Mouse (Mus musculus) midbrain, embryonic 16.5 days (tissue): ENCODE data around the gene Camta2. TPM values are rescaled to one million over a fixed set of nuclear protein-coding genes. Genes with fewer than 3 reads are reported as not detected.

Experiments used
- ATAC-seq: fragments of 200-750 bp; cut with Nextera tagmentation; 2 replicates; pipeline ENCODE4 v1.8.0; 2017; ENCODE audit warnings: moderate TSS enrichment
- H3K27ac ChIP-seq: fragments of 300-500 bp; sonication (generic); 2 replicates; pipeline ENCODE4 v1.5.1; 2014; ENCODE audit warnings: mild to moderate bottlenecking, low read length, mixed read lengths
- H3K27me3 ChIP-seq: fragments of 300-500 bp; sonication (generic); 2 replicates; pipeline ENCODE4 v1.6.1; 2014; ENCODE audit warnings: low read depth, low read length, mixed read lengths; ENCODE audit not compliant: control insufficient read depth, insufficient read depth
- H3K36me3 ChIP-seq: fragments of 300-500 bp; sonication (generic); 2 replicates; pipeline ENCODE4 v1.6.1; 2014; ENCODE audit warnings: mild to moderate bottlenecking, low read length, moderate library complexity, mixed read lengths; ENCODE audit not compliant: control insufficient read depth, insufficient read depth
- H3K4me1 ChIP-seq: fragments of 300-500 bp; sonication (generic); 2 replicates; pipeline ENCODE4 v1.6.1; 2014; ENCODE audit warnings: mild to moderate bottlenecking, low read length, mixed read lengths; ENCODE audit not compliant: control insufficient read depth, insufficient read depth
- H3K4me2 ChIP-seq: fragments of 300-500 bp; sonication (generic); 2 replicates; pipeline ENCODE4 v1.6.1; 2014; ENCODE audit warnings: mild to moderate bottlenecking, low read length, mixed read lengths
- H3K4me3 ChIP-seq: fragments of 300-500 bp; sonication (generic); 2 replicates; pipeline ENCODE4 v1.5.1; 2014; ENCODE audit warnings: low read depth, mild to moderate bottlenecking, low read length, moderate library complexity, mixed read lengths
- H3K9ac ChIP-seq: fragments of 300-500 bp; sonication (generic); 2 replicates; pipeline ENCODE4 v1.6.1; 2014; ENCODE audit warnings: low read depth, low read length, mixed read lengths
- H3K9me3 ChIP-seq: fragments of 300-500 bp; sonication (generic); replicated peaks from 2 replicates; pipeline ENCODE4 v1.6.1; 2014; ENCODE audit warnings: mild to moderate bottlenecking, low read length, mixed read lengths; ENCODE audit not compliant: control insufficient read depth, poor library complexity, severe bottlenecking
- WGBS: fragments of 180-500 bp; shearing (Covaris S2); extraction: QIAGEN DNeasy Blood & Tissue Kit; methylation state at CpG from one replicate; pipeline ENCODE4 v1.1.7; 2014; 5-methylcytosine and 5-hydroxymethylcytosine counted together
- polyA plus RNA-seq: library from polyadenylated mRNA; unstranded; fragments of >200 nt; fragmentation: Nextera tagmentation; extraction: Ambion mirVana; gene quantifications from 2 replicates; pipeline ENCODE4 v1.2.1, GENCODE M21; 2015

Gene Camta2
- polyA plus RNA-seq, 1 experiment from 2014 or later: 22.4 TPM

DNA sequence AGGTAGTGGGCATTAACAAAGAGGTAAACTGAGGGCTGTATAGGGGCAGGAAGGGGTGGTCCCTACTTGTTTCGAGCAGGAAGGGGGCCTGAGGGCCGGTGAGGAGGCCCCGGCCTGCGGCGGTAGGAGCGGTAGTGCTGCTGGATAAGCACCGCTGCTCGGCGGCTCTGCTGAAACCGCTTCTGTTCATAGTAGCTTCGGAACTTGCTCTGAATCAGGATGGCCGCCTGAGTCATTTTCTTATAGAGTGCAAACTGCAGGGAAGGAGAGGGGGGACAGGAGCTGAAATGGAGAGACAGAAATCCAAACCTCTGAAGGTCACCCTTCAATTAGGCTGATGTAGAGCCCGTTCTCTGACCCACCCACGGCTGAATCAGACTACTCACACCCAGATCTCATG, 17.4 kb downstream of the Camta2 start:
- no peak for ATAC-seq
- Histone ChIP-seq H3K9ac (peak overlapping the region; percentile 62), H3K4me2 (peak overlapping the region; percentile 79), H3K4me1 (peaks cover 22% of the 10 kb centered on the region), H3K27me3 (no peaks in the 10 kb centered on the region), H3K9me3 (no peaks in the 10 kb centered on the region), H3K4me3 (peak overlapping the region; percentile 57), H3K27ac (peak overlapping the region; percentile 97), H3K36me3 (peaks cover 6% of the 10 kb centered on the region)
- WGBS: 30% methylated on average over 14 of the region's 14 CpGs

- H3K4me3 ChIP-seq: peak overlapping the region; percentile 57
- H3K9me3 ChIP-seq: no peaks in the 10 kb centered on the region
- H3K4me2 ChIP-seq: peak overlapping the region; percentile 79
- H3K4me1 ChIP-seq: peaks cover 22% of the 10 kb centered on the region
- ATAC-seq: peak; percentile 43
- H3K27me3 ChIP-seq: no peaks in the 10 kb centered on the region
- peaks cover 2% of the 10 kb centered on the region; the same call in 1 of the 2 replicates for H3K36me3 ChIP-seq
- WGBS: under 1% methylated on average over 31 of the region's 31 CpGs
- peak overlapping the region; percentile 97 for H3K27ac ChIP-seq
- H3K9ac ChIP-seq: peak overlapping the region; percentile 62
Observed at GRCm38 (mm10) chr11:70669582-70670345, 18.1 kb downstream of the Camta2 start.

- peaks cover 8% of the 10 kb centered on the region for H3K36me3 ChIP-seq
- ATAC-seq: peak; percentile 96
- under 1% methylated on average over 44 of the region's 44 CpGs for WGBS
Observed at GRCm38 (mm10) chr11:70668771-70669505, 19.0 kb downstream of the Camta2 start, which contains the start of gene Spag7. Gene Spag7 (minus strand): TSS chr11:70669416.

GRCm38 (mm10) chr11:70668335-70668770, 19.6 kb downstream of the Camta2 start:
- Histone ChIP-seq H3K36me3 (peaks cover 9% of the 10 kb centered on the region), H3K4me3 (peak overlapping the region; percentile 57), H3K9me3 (no peaks in the 10 kb centered on the region), H3K9ac (peak overlapping the region; percentile 58), H3K4me1 (peaks cover 22% of the 10 kb centered on the region), H3K4me2 (peak overlapping the region; percentile 69), H3K27ac (peak overlapping the region; percentile 97), H3K27me3 (no peaks in the 10 kb centered on the region)
- ATAC-seq: no peak
- 1% methylated on average over 15 of the region's 15 CpGs for WGBS

More at GRCm38 (mm10) chr11:70668771-70669505, 19.0 kb downstream of the Camta2 start, which contains the start of gene Spag7:
- Histone ChIP-seq H3K9me3 (no peaks in the 10 kb centered on the region), H3K4me3 (peak within 1 kb of the TSS; percentile 57), H3K27ac (peak within 1 kb of the TSS; percentile 97), H3K9ac (peak within 1 kb of the TSS; percentile 62), H3K4me2 (peak within 1 kb of the TSS; percentile 79), H3K27me3 (no peaks in the 10 kb centered on the region), H3K4me1 (peaks cover 22% of the 10 kb centered on the region)

- no peaks in the 10 kb centered on the region for H3K27me3 ChIP-seq
- peak overlapping the region; percentile 57 for H3K4me3 ChIP-seq
- 77% methylated on average over 14 of the region's 14 CpGs for WGBS
- H3K27ac ChIP-seq: peak overlapping the region; percentile 97
- H3K9ac ChIP-seq: no peak overlapping the region
- peak overlapping the region; percentile 69 for H3K4me2 ChIP-seq
- peaks cover 13% of the 10 kb centered on the region for H3K36me3 ChIP-seq
- ATAC-seq: no peak
- no peaks in the 10 kb centered on the region for H3K9me3 ChIP-seq
- H3K4me1 ChIP-seq: peaks cover 22% of the 10 kb centered on the region
Observed at GRCm38 (mm10) chr11:70667271-70668150, 20.4 kb downstream of the Camta2 start.

DNA sequence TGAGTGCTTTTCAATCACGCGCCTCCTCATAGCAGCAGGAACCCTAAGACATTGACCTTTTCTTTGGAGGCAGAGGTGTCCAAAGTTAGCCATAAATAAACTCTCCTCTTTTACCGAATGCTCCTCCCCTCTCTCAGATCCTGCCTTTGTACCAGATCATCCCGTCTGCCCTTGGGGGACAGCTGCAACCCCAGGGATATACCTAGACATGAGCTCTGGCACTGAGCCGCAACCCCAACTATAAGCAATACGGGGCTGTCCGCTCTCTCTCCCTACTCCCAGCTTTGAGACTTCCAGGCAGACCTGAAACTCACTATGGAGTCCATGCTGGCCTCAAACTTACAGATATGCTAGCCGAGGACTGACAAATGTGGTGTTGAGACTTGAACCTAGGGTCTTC, 21.2 kb downstream of the Camta2 start:
- 97% methylated on average over 8 of the region's 8 CpGs for WGBS
- H3K9ac ChIP-seq: no peak overlapping the region
- no peaks in the 10 kb centered on the region for H3K9me3 ChIP-seq
- no peak for ATAC-seq
- peaks cover 22% of the 10 kb centered on the region for H3K4me1 ChIP-seq
- no peaks in the 10 kb centered on the region for H3K27me3 ChIP-seq
- H3K36me3 ChIP-seq: peaks cover 11% of the 10 kb centered on the region
- no peak overlapping the region for H3K4me2 ChIP-seq
- H3K4me3 ChIP-seq: no peak overlapping the region
- H3K27ac ChIP-seq: no peak overlapping the region

DNA sequence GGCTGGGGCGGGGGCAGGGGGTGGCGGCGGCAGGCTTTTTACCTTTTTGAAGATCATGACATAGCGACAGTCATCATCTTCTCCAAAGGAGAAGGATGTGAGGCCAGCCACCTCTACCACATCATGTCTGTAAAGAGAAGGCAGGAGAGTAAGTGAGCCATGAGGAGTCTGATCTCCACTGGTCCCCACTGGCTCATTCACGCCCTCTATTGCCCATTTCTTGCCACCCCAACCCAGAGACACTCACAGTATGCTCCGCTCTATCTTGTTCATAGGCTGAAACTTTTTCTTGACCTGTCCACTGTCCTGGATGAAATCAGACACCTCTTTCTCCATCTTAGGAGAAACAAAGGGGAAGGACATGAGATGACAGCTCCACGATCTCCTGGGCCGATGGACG, 23.2 kb downstream of the Camta2 start:
- Histone ChIP-seq H3K9ac (no peak overlapping the region), H3K36me3 (peaks cover 11% of the 10 kb centered on the region), H3K4me1 (peaks cover 10% of the 10 kb centered on the region), H3K9me3 (no peaks in the 10 kb centered on the region), H3K27me3 (no peaks in the 10 kb centered on the region), H3K4me3 (no peak overlapping the region), H3K4me2 (no peak overlapping the region), H3K27ac (no peak overlapping the region)
- no peak for ATAC-seq
- WGBS: 94% methylated on average over 9 of the region's 9 CpGs

GRCm38 (mm10) chr11:70663957-70664356, 23.9 kb downstream of the Camta2 start:
- WGBS: 92% methylated on average over 6 of the region's 6 CpGs
- Histone ChIP-seq H3K27ac (no peak overlapping the region), H3K9me3 (no peaks in the 10 kb centered on the region), H3K27me3 (no peaks in the 10 kb centered on the region), H3K4me1 (peaks cover 10% of the 10 kb centered on the region), H3K36me3 (peaks cover 11% of the 10 kb centered on the region), H3K4me3 (no peak overlapping the region), H3K4me2 (no peak overlapping the region), H3K9ac (no peak overlapping the region)
- no peak for ATAC-seq
